Mouse (Mus musculus): ENCODE data around the gene H2al1f. TPM values are rescaled to one million over a fixed set of nuclear protein-coding genes. Genes with fewer than 3 reads are reported as not detected.
"Not testable (repeated sequence)": the region's sequence is repeated elsewhere in the genome, so short reads cannot be mapped to it uniquely, and the experiment has no call there.

The H2al1f gene
- polyA plus RNA-seq, 1 experiment from 2014 or later, result not detected

DNA sequence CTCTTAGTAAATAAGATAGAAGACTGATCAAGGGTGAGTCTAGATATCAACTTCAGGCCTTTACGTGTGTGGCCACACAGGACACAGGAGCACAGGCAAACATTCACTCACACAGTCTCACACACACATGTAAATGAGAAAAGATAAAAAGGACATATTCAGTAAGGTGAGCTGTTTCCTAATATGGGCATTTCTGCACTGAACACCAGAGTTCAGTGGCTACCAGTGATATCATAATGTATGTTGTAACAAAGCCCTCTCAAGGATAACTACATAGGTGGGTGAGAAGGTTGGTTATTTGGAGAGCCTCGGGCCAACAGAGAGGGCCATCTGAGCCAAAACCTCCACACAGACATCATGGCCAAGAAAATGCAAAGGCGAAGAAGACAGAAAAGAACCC is 3.3 kb upstream of the H2al1f start, which contains the start of gene H2al1e:
H2al1e (plus strand) TSS at position 301 of the 400 bp plus-strand sequence.
- H3K27ac ChIP-seq (replicated peaks), result not testable (repeated sequence)
- WGBS (ENCODE audit: insufficient replicate concordance), result no CpG with 5 or more reads among the region's 3 CpGs

DNA sequence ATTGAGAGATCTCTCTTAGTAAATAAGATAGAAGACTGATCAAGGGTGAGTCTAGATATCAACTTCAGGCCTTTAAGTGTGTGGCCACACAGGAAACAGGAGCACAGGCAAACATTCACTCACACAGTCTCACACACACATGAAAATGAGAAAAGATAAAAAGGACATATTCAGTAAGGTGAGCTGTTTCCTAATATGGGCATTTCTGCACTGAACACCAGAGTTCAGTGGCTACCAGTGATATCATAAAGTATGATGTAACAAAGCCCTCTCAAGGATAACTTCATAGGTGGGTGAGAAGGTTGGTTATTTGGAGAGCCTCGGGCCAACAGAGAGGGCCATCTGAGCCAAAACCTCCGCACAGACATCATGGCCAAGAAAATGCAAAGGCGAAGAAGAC is 3.0 kb downstream of the H2al1f start, which contains the start of gene H2al1g:
H2al1g (plus strand) TSS at position 301 of the 400 bp plus-strand sequence.
- H3K27ac ChIP-seq (replicated peaks); H3K9ac ChIP-seq; ATAC-seq (ENCODE audit: insufficient read depth); H3K27me3 ChIP-seq; H3K9me3 ChIP-seq (replicated peaks); H3K4me1 ChIP-seq (replicated peaks); H3K4me2 ChIP-seq; H3K36me3 ChIP-seq (replicated peaks); H3K4me3 ChIP-seq (replicated peaks): not testable (repeated sequence)
- no CpG with 5 or more reads among the region's 3 CpGs for WGBS (ENCODE audit: insufficient replicate concordance)

More for the DNA sequence above, 3.3 kb upstream of the H2al1f start, which contains the start of gene H2al1e:
- H3K4me3 ChIP-seq (replicated peaks); ATAC-seq (ENCODE audit: insufficient read depth); H3K36me3 ChIP-seq (replicated peaks); H3K9me3 ChIP-seq (replicated peaks); H3K27me3 ChIP-seq; H3K4me2 ChIP-seq; H3K4me1 ChIP-seq (replicated peaks); H3K9ac ChIP-seq: not testable (repeated sequence)

DNA sequence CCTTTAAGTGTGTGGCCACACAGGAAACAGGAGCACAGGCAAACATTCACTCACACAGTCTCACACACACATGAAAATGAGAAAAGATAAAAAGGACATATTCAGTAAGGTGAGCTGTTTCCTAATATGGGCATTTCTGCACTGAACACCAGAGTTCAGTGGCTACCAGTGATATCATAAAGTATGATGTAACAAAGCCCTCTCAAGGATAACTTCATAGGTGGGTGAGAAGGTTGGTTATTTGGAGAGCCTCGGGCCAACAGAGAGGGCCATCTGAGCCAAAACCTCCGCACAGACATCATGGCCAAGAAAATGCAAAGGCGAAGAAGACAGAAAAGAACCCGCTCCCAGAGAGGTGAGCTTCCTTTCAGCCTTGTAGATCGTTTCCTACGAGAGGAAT is 6.2 kb downstream of the H2al1f start, which contains the start of gene H2al1h:
H2al1h (plus strand) TSS at position 301 of the 400 bp plus-strand sequence.
- H3K9me3 ChIP-seq (replicated peaks); H3K27ac ChIP-seq (replicated peaks); H3K27me3 ChIP-seq; H3K9ac ChIP-seq; H3K4me1 ChIP-seq (replicated peaks); H3K4me2 ChIP-seq; H3K4me3 ChIP-seq (replicated peaks); ATAC-seq (ENCODE audit: insufficient read depth); H3K36me3 ChIP-seq (replicated peaks): not testable (repeated sequence)
- no CpG with 5 or more reads among the region's 6 CpGs for WGBS (ENCODE audit: insufficient replicate concordance)

DNA sequence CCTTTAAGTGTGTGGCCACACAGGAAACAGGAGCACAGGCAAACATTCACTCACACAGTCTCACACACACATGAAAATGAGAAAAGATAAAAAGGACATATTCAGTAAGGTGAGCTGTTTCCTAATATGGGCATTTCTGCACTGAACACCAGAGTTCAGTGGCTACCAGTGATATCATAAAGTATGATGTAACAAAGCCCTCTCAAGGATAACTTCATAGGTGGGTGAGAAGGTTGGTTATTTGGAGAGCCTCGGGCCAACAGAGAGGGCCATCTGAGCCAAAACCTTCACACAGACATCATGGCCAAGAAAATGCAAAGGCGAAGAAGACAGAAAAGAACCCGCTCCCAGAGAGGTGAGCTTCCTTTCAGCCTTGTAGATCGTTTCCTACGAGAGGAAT is 9.4 kb downstream of the H2al1f start, which contains the start of gene H2al1i:
H2al1i (plus strand) TSS at position 301 of the 400 bp plus-strand sequence.
- H3K9me3 ChIP-seq (replicated peaks); H3K36me3 ChIP-seq (replicated peaks); H3K4me2 ChIP-seq; H3K4me3 ChIP-seq (replicated peaks); H3K9ac ChIP-seq; H3K27me3 ChIP-seq; H3K27ac ChIP-seq (replicated peaks); H3K4me1 ChIP-seq (replicated peaks); ATAC-seq (ENCODE audit: insufficient read depth): not testable (repeated sequence)
- WGBS (ENCODE audit: insufficient replicate concordance), result 65% methylated on average over 2 of the region's 5 CpGs

DNA sequence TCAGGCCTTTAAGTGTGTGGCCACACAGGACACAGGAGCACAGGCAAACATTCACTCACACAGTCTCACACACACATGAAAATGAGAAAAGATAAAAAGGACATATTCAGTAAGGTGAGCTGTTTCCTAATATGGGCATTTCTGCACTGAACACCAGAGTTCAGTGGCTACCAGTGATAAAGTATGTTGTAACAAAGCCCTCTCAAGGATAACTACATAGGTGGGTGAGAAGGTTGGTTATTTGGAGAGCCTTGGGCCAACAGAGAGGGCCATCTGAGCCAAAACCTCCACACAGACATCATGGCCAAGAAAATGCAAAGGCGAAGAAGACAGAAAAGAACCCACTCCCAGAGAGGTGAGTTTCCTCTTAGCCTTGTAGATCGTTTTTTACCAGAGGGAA is 12.6 kb downstream of the H2al1f start, which contains the start of gene H2al1j:
H2al1j (plus strand) TSS at position 301 of the 400 bp plus-strand sequence.
- not testable (repeated sequence) for H3K36me3 ChIP-seq (replicated peaks); H3K27ac ChIP-seq (replicated peaks); H3K4me2 ChIP-seq; H3K4me1 ChIP-seq (replicated peaks); H3K4me3 ChIP-seq (replicated peaks); H3K27me3 ChIP-seq; ATAC-seq (ENCODE audit: insufficient read depth); H3K9ac ChIP-seq; H3K9me3 ChIP-seq (replicated peaks)
- 47% methylated on average over 2 of the region's 2 CpGs for WGBS (ENCODE audit: insufficient replicate concordance)

DNA sequence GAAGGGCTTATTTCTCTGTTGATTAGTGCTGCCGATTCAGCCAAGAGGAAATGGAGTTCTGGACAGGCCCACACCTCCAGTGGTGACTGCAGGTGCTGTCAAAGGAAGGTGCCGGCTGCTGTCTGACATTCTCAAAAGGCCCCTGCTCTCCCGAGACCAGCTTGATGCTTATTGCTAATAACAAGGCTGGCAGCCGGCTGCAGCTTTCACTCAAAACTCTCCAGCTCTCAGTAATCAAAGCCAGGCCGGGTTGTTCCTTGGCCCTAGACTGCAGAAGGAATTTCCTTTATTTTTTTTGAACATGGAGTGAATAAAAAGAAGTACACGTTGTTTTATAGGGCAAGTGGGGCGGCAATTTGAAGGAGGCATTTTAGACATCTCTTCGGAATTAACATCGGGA is 30.8 kb downstream of the H2al1f start:
- WGBS (ENCODE audit: insufficient replicate concordance), result 66% methylated on average over 9 of the region's 9 CpGs
- no peaks in the 10 kb centered on the region for H3K4me1 ChIP-seq (replicated peaks)
- no peaks in the 10 kb centered on the region for H3K9me3 ChIP-seq (replicated peaks)
- H3K4me2 ChIP-seq, result no peak overlapping the region
- no peak overlapping the region for H3K4me3 ChIP-seq (replicated peaks)
- no peaks in the 10 kb centered on the region for H3K27me3 ChIP-seq
- H3K9ac ChIP-seq, result no peak overlapping the region
- H3K27ac ChIP-seq (replicated peaks), result no peak overlapping the region
- H3K36me3 ChIP-seq (replicated peaks), result no peaks in the 10 kb centered on the region
- ATAC-seq (ENCODE audit: insufficient read depth), result no peak

DNA sequence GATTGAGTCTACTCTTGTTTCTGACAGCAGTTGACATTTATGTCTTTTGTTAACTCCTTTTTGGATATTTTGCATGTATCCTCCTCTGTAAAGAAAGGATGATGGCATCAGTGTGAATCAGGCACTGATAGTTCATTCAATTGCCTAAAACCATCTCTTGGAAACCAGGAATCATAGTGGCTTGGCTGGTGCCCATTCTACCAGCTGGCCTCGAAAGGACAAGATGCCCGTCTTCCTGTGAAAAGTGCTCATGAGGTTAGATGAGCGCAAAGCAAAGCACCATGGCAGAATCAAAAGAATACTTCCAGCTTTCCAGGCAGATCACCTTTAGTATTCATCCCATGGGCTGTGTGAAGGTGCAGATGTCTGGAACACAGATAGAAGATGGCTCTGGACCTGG is 31.8 kb downstream of the H2al1f start:
- no peaks in the 10 kb centered on the region for H3K36me3 ChIP-seq (replicated peaks)
- no peak overlapping the region for H3K27ac ChIP-seq (replicated peaks)
- no peaks in the 10 kb centered on the region for H3K9me3 ChIP-seq (replicated peaks)
- H3K9ac ChIP-seq, result no peak overlapping the region
- 72% methylated on average over 3 of the region's 3 CpGs for WGBS (ENCODE audit: insufficient replicate concordance)
- no peak overlapping the region for H3K4me3 ChIP-seq (replicated peaks)
- H3K4me2 ChIP-seq, result no peak overlapping the region
- ATAC-seq (ENCODE audit: insufficient read depth), result no peak
- no peaks in the 10 kb centered on the region for H3K27me3 ChIP-seq
- no peaks in the 10 kb centered on the region for H3K4me1 ChIP-seq (replicated peaks)

DNA sequence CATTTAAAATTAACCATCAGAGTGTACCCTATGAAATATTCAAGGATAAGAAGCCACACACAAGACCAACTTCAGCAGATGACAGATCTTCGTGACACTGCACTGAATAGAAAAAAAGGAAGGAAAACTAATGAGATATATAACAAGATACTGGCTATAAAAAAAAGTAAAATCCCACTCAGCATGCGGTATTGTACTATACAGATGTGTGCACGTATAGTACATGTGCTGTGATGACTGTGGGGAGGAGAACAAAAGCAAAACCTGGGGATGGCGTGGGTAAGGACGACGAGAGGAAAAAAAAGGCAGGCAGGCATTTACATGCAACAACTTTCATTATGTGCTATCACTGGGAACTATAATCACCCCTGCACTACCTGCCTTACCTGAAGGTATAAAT is 45.9 kb downstream of the H2al1f start:
- no peak for ATAC-seq (ENCODE audit: insufficient read depth)
- no peaks in the 10 kb centered on the region for H3K9me3 ChIP-seq (replicated peaks)
- H3K27ac ChIP-seq (replicated peaks), result no peak overlapping the region
- H3K4me3 ChIP-seq (replicated peaks), result no peak overlapping the region
- H3K4me1 ChIP-seq (replicated peaks), result no peaks in the 10 kb centered on the region
- H3K9ac ChIP-seq, result no peak overlapping the region
- WGBS (ENCODE audit: insufficient replicate concordance), result 33% methylated on average over 6 of the region's 6 CpGs
- H3K27me3 ChIP-seq, result no peaks in the 10 kb centered on the region; the same call in 1 of the 2 replicates
- no peaks in the 10 kb centered on the region for H3K36me3 ChIP-seq (replicated peaks)
- no peak overlapping the region for H3K4me2 ChIP-seq

DNA sequence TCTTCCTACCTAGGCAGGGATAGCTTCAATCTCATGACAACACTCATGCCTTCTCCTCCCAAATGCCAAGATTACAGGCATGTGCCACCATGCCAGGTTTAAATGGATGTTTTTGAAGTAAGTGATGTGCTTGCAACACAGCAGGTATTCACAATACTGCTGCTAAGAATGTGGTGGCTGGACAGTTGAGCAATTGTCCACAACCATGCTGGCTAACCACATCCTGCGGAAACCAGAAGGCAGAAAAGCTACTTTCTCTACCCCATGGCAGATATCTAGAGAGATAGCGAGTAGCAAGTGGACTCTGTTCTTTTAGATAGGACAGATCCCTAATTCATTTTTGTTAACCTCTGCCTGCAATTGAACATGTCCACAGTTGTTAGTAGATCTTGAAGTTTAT is 46.3 kb downstream of the H2al1f start:
- WGBS (ENCODE audit: insufficient replicate concordance), result 28% methylated on average over 2 of the region's 2 CpGs
- H3K4me3 ChIP-seq (replicated peaks), result no peak overlapping the region
- no peak overlapping the region for H3K27ac ChIP-seq (replicated peaks)
- H3K4me2 ChIP-seq, result no peak overlapping the region
- no peak overlapping the region for H3K9ac ChIP-seq
- H3K36me3 ChIP-seq (replicated peaks), result no peaks in the 10 kb centered on the region
- H3K4me1 ChIP-seq (replicated peaks), result no peaks in the 10 kb centered on the region
- no peaks in the 10 kb centered on the region; the same call in 1 of the 2 replicates for H3K27me3 ChIP-seq
- ATAC-seq (ENCODE audit: insufficient read depth), result no peak
- no peaks in the 10 kb centered on the region for H3K9me3 ChIP-seq (replicated peaks)

DNA sequence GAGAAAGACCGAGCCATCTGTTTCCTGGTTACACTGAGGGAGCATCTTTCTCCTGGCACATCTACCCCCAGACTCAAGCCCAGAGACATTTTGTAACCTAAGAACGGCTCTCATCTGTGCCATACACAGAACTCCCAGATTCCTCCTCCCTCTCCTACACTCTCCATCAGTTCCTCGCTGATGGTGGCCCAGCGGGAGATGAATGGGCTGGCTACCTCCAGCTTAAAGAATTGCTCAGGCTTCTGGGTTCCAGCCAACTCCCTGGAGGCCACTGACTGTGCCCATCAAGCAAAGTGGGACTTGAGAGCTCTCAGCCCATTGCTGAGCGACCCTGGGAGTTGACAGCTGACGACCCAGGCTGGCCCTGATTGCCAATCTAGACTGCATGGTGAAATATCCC is 48.9 kb downstream of the H2al1f start:
- Histone ChIP-seq H3K4me1 (replicated peaks) (no peaks in the 10 kb centered on the region), H3K27me3 (no peaks in the 10 kb centered on the region; the same call in 1 of the 2 replicates), H3K9me3 (replicated peaks) (no peaks in the 10 kb centered on the region), H3K4me2 (no peak overlapping the region), H3K36me3 (replicated peaks) (no peaks in the 10 kb centered on the region), H3K9ac (no peak overlapping the region), H3K4me3 (replicated peaks) (no peak overlapping the region), H3K27ac (replicated peaks) (no peak overlapping the region)
- 46% methylated on average over 6 of the region's 6 CpGs for WGBS (ENCODE audit: insufficient replicate concordance)
- no peak for ATAC-seq (ENCODE audit: insufficient read depth)

All from liver, embryonic 15.5 days (tissue).